Mouse (Mus musculus) midbrain, embryonic 12.5 days (tissue): ENCODE data around the gene Arf3. TPM values are rescaled to one million over a fixed set of nuclear protein-coding genes. Genes with fewer than 3 reads are reported as not detected.
"Not testable (repeated sequence)": the region's sequence is repeated elsewhere in the genome, so short reads cannot be mapped to it uniquely, and the experiment has no call there.

Experiments used
- ATAC-seq: fragments of 200-750 bp; cut with Nextera tagmentation; 2 replicates; pipeline ENCODE4 v1.8.0; 2017; ENCODE audit warnings: low read depth, moderate TSS enrichment, moderate library complexity; ENCODE audit not compliant: low FRiP score
- H3K27ac ChIP-seq: fragments of 300-500 bp; sonication (generic); replicated peaks from 2 replicates; pipeline ENCODE4 v1.5.1; 2016; ENCODE audit warnings: mild to moderate bottlenecking
- H3K27me3 ChIP-seq: fragments of 300-500 bp; sonication (generic); 2 replicates; pipeline ENCODE4 v1.6.1; 2016; ENCODE audit warnings: mild to moderate bottlenecking
- H3K36me3 ChIP-seq: fragments of 300-500 bp; sonication (generic); 2 replicates; pipeline ENCODE4 v1.6.1; 2016
- H3K4me1 ChIP-seq: fragments of 300-500 bp; sonication (generic); 2 replicates; pipeline ENCODE4 v1.6.1; 2016
- H3K4me2 ChIP-seq: fragments of 300-500 bp; sonication (generic); replicated peaks from 2 replicates; pipeline ENCODE4 v1.6.1; 2016; ENCODE audit warnings: mild to moderate bottlenecking, moderate library complexity
- H3K4me3 ChIP-seq: fragments of 300-500 bp; sonication (generic); 2 replicates; pipeline ENCODE4 v1.5.1; 2016; ENCODE audit warnings: mild to moderate bottlenecking
- H3K9ac ChIP-seq: fragments of 300-500 bp; sonication (generic); replicated peaks from 2 replicates; pipeline ENCODE4 v1.6.1; 2016; ENCODE audit warnings: mild to moderate bottlenecking, moderate library complexity
- H3K9me3 ChIP-seq: fragments of 300-500 bp; sonication (generic); 2 replicates; pipeline ENCODE4 v1.6.1; 2016; ENCODE audit warnings: mild to moderate bottlenecking
- WGBS: fragments of 180-500 bp; shearing (Covaris S2); methylation state at CpG from one replicate; pipeline ENCODE4 v1.1.7; 2016; 5-methylcytosine and 5-hydroxymethylcytosine counted together
- polyA plus RNA-seq: library from polyadenylated mRNA; unstranded; fragments of >200 nt; fragmentation: Nextera tagmentation; extraction: Ambion mirVana; gene quantifications from 2 replicates; pipeline ENCODE4 v1.2.1, GENCODE M21; 2016

Gene Arf3
- polyA plus RNA-seq, 1 experiment from 2014 or later, result 56.0 TPM

- not testable (repeated sequence) for H3K9ac ChIP-seq, H3K4me1 ChIP-seq, H3K4me3 ChIP-seq, H3K27ac ChIP-seq, H3K27me3 ChIP-seq, H3K9me3 ChIP-seq, H3K4me2 ChIP-seq, ATAC-seq
- whole genome bisulfite sequencing, result 90% methylated on average over 3 of the region's 3 CpGs
- peaks cover 42% of the 10 kb centered on the region for H3K36me3 ChIP-seq
Measured at GRCm38 (mm10) chr15:98743863-98744262, 19.2 kb downstream of the Arf3 start.

GRCm38 (mm10) chr15:98742766-98743428 is 20.1 kb downstream of the Arf3 start:
- H3K9ac ChIP-seq, result no peak overlapping the region
- H3K36me3 ChIP-seq, result peaks cover 51% of the 10 kb centered on the region
- H3K9me3 ChIP-seq, result no peaks in the 10 kb centered on the region
- H3K27me3 ChIP-seq, result no peaks in the 10 kb centered on the region
- no peak overlapping the region for H3K4me2 ChIP-seq
- no peak overlapping the region for H3K4me3 ChIP-seq
- ATAC-seq, result no peak
- H3K27ac ChIP-seq, result no peak overlapping the region
- 90% methylated on average over 8 of the region's 8 CpGs for WGBS
- H3K4me1 ChIP-seq, result no peaks in the 10 kb centered on the region

GRCm38 (mm10) chr15:98740219-98740618 is 22.8 kb downstream of the Arf3 start:
- H3K4me2 ChIP-seq, result no peak overlapping the region
- no peak overlapping the region for H3K27ac ChIP-seq
- no peak overlapping the region for H3K4me3 ChIP-seq
- no peaks in the 10 kb centered on the region for H3K27me3 ChIP-seq
- no peaks in the 10 kb centered on the region for H3K4me1 ChIP-seq
- no peak overlapping the region for H3K9ac ChIP-seq
- H3K9me3 ChIP-seq, result no peaks in the 10 kb centered on the region
- no peak for ATAC-seq
- 92% methylated on average over 8 of the region's 8 CpGs for WGBS
- H3K36me3 ChIP-seq, result peaks cover 75% of the 10 kb centered on the region

GRCm38 (mm10) chr15:98738796-98739195 is 24.2 kb downstream of the Arf3 start:
- H3K27ac ChIP-seq, result no peak overlapping the region
- H3K4me3 ChIP-seq, result no peak overlapping the region
- H3K9me3 ChIP-seq, result no peaks in the 10 kb centered on the region
- ATAC-seq, result no peak
- no peaks in the 10 kb centered on the region for H3K27me3 ChIP-seq
- peaks cover 77% of the 10 kb centered on the region for H3K36me3 ChIP-seq
- no peak overlapping the region for H3K9ac ChIP-seq
- WGBS, result 70% methylated on average over 4 of the region's 4 CpGs
- no peaks in the 10 kb centered on the region for H3K4me1 ChIP-seq
- no peak overlapping the region for H3K4me2 ChIP-seq

GRCm38 (mm10) chr15:98737881-98738280 is 25.1 kb downstream of the Arf3 start:
- Histone ChIP-seq H3K36me3 (peaks cover 72% of the 10 kb centered on the region), H3K4me3 (no peak overlapping the region), H3K4me1 (no peaks in the 10 kb centered on the region), H3K9me3 (no peaks in the 10 kb centered on the region), H3K9ac (no peak overlapping the region), H3K27ac (no peak overlapping the region), H3K4me2 (no peak overlapping the region), H3K27me3 (no peaks in the 10 kb centered on the region)
- ATAC-seq, result no peak

- no peak overlapping the region for H3K4me3 ChIP-seq
Measured at GRCm38 (mm10) chr15:98736521-98736920, 26.5 kb downstream of the Arf3 start.

GRCm38 (mm10) chr15:98733976-98734566 is 28.9 kb downstream of the Arf3 start:
- H3K27me3 ChIP-seq, result peaks cover 10% of the 10 kb centered on the region
- H3K4me1 ChIP-seq, result no peaks in the 10 kb centered on the region
- H3K9me3 ChIP-seq, result no peaks in the 10 kb centered on the region
- no peak overlapping the region for H3K9ac ChIP-seq
- H3K4me3 ChIP-seq, result no peak overlapping the region
- no peak overlapping the region for H3K27ac ChIP-seq
- H3K36me3 ChIP-seq, result peaks cover 37% of the 10 kb centered on the region
- no peak for ATAC-seq
- no peak overlapping the region for H3K4me2 ChIP-seq
- 87% methylated on average over 5 of the region's 5 CpGs for WGBS

More at GRCm38 (mm10) chr15:98736521-98736920, 26.5 kb downstream of the Arf3 start:
- Histone ChIP-seq H3K4me1 (no peaks in the 10 kb centered on the region), H3K9ac (no peak overlapping the region), H3K27ac (no peak overlapping the region), H3K27me3 (no peaks in the 10 kb centered on the region), H3K36me3 (peaks cover 61% of the 10 kb centered on the region), H3K4me2 (no peak overlapping the region), H3K9me3 (no peaks in the 10 kb centered on the region)
- no peak for ATAC-seq
- 87% methylated on average over 10 of the region's 10 CpGs for WGBS

GRCm38 (mm10) chr15:98733370-98733769 is 29.6 kb downstream of the Arf3 start:
- H3K4me3 ChIP-seq, result no peak overlapping the region
- H3K27ac ChIP-seq, result no peak overlapping the region
- peaks cover 30% of the 10 kb centered on the region for H3K36me3 ChIP-seq
- peaks cover 17% of the 10 kb centered on the region for H3K27me3 ChIP-seq
- H3K9me3 ChIP-seq, result no peaks in the 10 kb centered on the region
- no peak overlapping the region for H3K9ac ChIP-seq
- 69% methylated on average over 6 of the region's 6 CpGs for WGBS
- H3K4me1 ChIP-seq, result no peaks in the 10 kb centered on the region
- no peak for ATAC-seq
- H3K4me2 ChIP-seq, result no peak overlapping the region

GRCm38 (mm10) chr15:98732006-98732531 is 30.9 kb downstream of the Arf3 start:
- peaks cover 29% of the 10 kb centered on the region for H3K27me3 ChIP-seq
- H3K27ac ChIP-seq, result no peak overlapping the region
- WGBS, result 77% methylated on average over 8 of the region's 8 CpGs
- no peak overlapping the region for H3K4me2 ChIP-seq
- no peak overlapping the region for H3K9ac ChIP-seq
- ATAC-seq, result no peak
- H3K9me3 ChIP-seq, result no peaks in the 10 kb centered on the region
- peaks cover 10% of the 10 kb centered on the region for H3K4me1 ChIP-seq
- peaks cover 18% of the 10 kb centered on the region for H3K36me3 ChIP-seq
- no peak overlapping the region for H3K4me3 ChIP-seq

GRCm38 (mm10) chr15:98730790-98731189 is 32.2 kb downstream of the Arf3 start:
- no peak for ATAC-seq
- peaks cover 41% of the 10 kb centered on the region for H3K27me3 ChIP-seq
- WGBS, result 86% methylated on average over 6 of the region's 6 CpGs

GRCm38 (mm10) chr15:98729791-98730545 is 33.0 kb downstream of the Arf3 start:
- no peak overlapping the region for H3K4me3 ChIP-seq
- H3K4me1 ChIP-seq, result peaks cover 16% of the 10 kb centered on the region
- no peak overlapping the region for H3K27ac ChIP-seq
- H3K36me3 ChIP-seq, result no peaks in the 10 kb centered on the region
- WGBS, result 88% methylated on average over 7 of the region's 7 CpGs
- H3K27me3 ChIP-seq, result peaks cover 44% of the 10 kb centered on the region
- no peaks in the 10 kb centered on the region for H3K9me3 ChIP-seq
- no peak overlapping the region for H3K9ac ChIP-seq
- no peak overlapping the region for H3K4me2 ChIP-seq
- ATAC-seq, result no peak

More at GRCm38 (mm10) chr15:98730790-98731189, 32.2 kb downstream of the Arf3 start:
- no peak overlapping the region for H3K4me3 ChIP-seq
- peaks cover 6% of the 10 kb centered on the region for H3K36me3 ChIP-seq
- H3K9me3 ChIP-seq, result no peaks in the 10 kb centered on the region
- no peak overlapping the region for H3K9ac ChIP-seq
- no peak overlapping the region for H3K4me2 ChIP-seq
- H3K4me1 ChIP-seq, result peaks cover 16% of the 10 kb centered on the region
- no peak overlapping the region for H3K27ac ChIP-seq

GRCm38 (mm10) chr15:98728366-98728765 is 34.6 kb downstream of the Arf3 start:
- Histone ChIP-seq H3K9me3 (no peaks in the 10 kb centered on the region), H3K4me2 (peak overlapping the region; percentile 89), H3K9ac (no peak overlapping the region), H3K27me3 (peaks cover 51% of the 10 kb centered on the region), H3K36me3 (no peaks in the 10 kb centered on the region), H3K27ac (no peak overlapping the region), H3K4me3 (peak overlapping the region; percentile 45), H3K4me1 (peaks cover 26% of the 10 kb centered on the region)
- 46% methylated on average over 9 of the region's 9 CpGs for WGBS
- ATAC-seq, result no peak
